Comparison of ENCODE assay signal across 16 mouse cellular contexts in the genomic region with DNA sequence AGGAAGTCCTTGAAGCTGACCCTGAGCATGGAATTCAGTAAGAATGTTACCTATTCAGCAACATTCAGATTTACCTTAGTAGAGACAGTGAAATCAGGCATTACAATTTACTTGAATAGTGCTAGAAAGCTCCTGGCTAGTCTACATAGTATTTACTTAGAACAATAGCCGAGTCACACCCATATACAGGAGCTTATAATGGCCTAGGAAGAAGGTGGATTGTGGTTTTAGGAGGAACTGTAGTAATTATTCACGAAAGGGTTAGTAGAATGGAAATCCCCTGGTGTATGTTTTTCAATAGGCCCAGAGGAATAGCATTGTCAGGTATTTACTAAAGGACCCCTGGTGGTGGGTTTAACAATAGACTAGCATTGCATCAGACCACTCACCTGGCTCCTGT.
"Had no signal": no experiment of that assay in that cellular context is flagged by ENCODE, and none has a peak within 500 bp of the region (broad histone marks: within the 10 kb centered on the region; RNA-seq: fewer than 3 reads in every experiment).

No protein-coding gene starts in this region.

- DNase-seq: liver, postnatal 0 days; lung, adult 2 months; lung, postnatal 14 days; lung, postnatal 36 days; midbrain, embryonic 14.5 days; right cerebral cortex, postnatal 14 days; thymus, adult 2 months; thymus, postnatal 25 days; thymus, postnatal 4 days had no signal

- H3K4me1 ChIP-seq: lung, embryonic 15.5 days; megakaryocyte, embryonic 14.5 days; midbrain, embryonic 12.5 days; neural tube, embryonic 12.5 days; stomach, embryonic 15.5 days had no signal

- H3K9ac ChIP-seq: liver, postnatal 0 days; lung, embryonic 15.5 days; midbrain, embryonic 12.5 days; neural tube, embryonic 12.5 days; stomach, embryonic 15.5 days had no signal

- H3K9me3 ChIP-seq: lung, embryonic 15.5 days; megakaryocyte, embryonic 14.5 days; midbrain, embryonic 12.5 days; neural tube, embryonic 12.5 days; stomach, embryonic 15.5 days had no signal

- H3K36me3 ChIP-seq: lung, embryonic 15.5 days; midbrain, embryonic 12.5 days; neural tube, embryonic 12.5 days; stomach, embryonic 15.5 days had no signal

- H3K4me3 ChIP-seq: lung, embryonic 15.5 days; megakaryocyte, embryonic 14.5 days; midbrain, embryonic 12.5 days; neural tube, embryonic 12.5 days; stomach, embryonic 15.5 days had no signal

- H3K27ac ChIP-seq: lung, embryonic 15.5 days; macrophage; midbrain, embryonic 12.5 days; neural tube, embryonic 12.5 days; stomach, embryonic 15.5 days; stomach, postnatal 0 days had no signal
